Mouse (Mus musculus): ENCODE measurements at regions not wholly inside any gene's neighbourhood (a gene's known extent, or its start where the extent isn't known, plus 50 kb on each side); places are given as distances from the start of the nearest gene placed in this dataset.
A peak's percentile ranks its signal among the peaks of the same experiment; 100 is the strongest.
"Not testable (repeated sequence)": the region's sequence is repeated elsewhere in the genome, so short reads cannot be mapped to it uniquely, and the experiment has no call there.

- not testable (repeated sequence) for DNase-seq
Measured at GRCm38 (mm10) chr1:157622156-157622555, 115.6 kb downstream of the Sec16b start.

- DNase-seq: no peak
Measured at GRCm38 (mm10) chr1:157632586-157632985, 126.1 kb downstream of the Sec16b start.

DNA sequence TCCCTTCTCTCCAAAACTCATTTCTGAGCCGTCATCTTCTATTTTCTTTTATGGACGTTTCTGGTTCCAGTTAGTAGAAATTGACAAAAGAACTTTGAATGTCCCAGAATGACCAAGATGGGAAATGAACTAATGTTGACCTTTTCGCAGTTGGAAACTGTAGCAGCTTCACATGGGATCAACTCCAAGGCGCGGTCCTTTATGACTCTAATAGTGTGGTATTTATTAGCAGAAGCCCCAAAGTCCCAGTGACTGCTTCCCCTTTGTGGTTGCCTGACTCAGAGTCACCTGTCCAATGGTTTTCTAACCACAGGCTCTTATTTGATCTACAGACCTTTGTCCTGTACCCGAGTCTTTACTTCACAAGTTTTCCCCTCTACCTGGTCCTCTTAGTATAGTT is 126.9 kb downstream of the Sec16b start:
- no peak for DNase-seq

DNA sequence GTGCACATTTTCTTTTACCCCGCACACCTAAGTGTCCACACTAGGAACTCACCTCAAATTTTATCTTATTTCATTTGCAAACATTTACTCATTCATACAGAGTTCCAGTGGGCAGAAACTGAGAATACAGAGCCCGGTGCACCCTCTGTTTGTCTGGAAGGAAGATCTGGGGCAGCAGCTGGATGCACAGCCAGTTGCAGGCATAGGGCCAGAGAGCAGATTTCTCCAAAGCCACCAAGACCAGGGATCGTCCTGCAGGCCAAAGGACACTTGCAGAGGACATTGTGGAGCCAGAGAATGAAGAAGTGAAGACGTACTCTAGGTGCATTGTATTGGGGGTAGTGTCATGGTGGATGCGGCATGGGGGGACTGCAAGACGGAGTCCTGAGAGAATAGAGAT is 129.2 kb downstream of the Sec16b start:
- DNase-seq: no peak

GRCm38 (mm10) chr1:157643524-157643923 is 137.0 kb downstream of the Sec16b start:
- DNase-seq: no peak

DNA sequence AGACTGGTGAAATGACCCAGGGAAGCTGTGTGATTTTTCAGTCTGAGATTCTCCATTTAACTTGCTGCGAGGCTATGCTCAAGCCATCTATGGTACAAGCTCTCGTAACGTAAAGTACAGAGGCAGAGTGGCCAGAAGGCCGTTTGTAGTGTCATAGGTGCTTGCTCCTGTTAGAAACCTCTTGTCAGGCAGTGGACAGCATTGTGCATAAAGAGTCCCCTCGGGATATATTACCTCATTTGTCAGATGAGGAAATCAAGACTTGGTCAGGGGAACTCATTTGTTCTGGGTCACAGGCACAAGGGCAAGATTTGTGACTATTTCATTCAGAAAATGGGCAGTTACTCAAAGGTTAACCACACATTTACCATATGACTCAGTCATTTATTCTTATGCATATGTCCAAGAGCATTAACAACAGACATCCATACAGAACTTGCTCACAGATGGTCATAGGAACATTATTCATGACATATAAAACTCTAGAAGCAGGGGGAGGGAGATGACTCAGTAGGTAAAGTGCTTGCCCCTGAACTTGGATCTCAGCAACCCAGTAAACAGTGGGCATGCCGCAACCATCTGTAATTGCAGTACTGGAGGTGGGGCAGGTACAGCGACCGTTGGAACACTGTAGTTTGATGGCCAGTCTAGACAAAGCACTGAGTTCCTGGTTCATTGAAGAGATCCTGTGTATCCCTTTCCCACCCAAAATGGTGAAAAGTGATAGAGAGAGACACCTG is 139.3 kb downstream of the Sec16b start:
- DNase-seq: no peak

- DNase-seq: no peak
Measured at GRCm38 (mm10) chr1:157655446-157655845, 148.9 kb downstream of the Sec16b start.

- no peak for DNase-seq
Measured at GRCm38 (mm10) chr1:157669626-157670025, 163.1 kb downstream of the Sec16b start.

DNA sequence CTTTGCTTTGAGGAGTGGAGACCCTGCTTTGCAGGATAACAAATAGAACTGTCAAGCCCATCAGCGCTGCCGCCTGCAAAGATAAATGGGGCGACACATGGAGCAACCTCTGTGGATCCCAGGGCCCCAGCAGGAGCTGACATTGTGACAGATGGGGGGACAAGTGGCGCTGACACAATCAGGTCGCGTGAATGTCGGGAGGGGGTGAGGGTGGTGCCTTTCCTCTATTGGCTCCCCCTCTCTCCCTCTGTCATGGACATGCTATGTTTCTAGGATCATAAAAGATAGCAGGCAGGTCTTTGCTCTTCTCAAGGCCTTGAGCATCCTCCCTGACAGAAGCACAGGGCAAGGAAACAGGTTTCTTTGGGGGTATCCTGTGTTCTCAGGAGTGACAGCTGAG is 177.8 kb downstream of the Sec16b start:
- DNase-seq: no peak

DNA sequence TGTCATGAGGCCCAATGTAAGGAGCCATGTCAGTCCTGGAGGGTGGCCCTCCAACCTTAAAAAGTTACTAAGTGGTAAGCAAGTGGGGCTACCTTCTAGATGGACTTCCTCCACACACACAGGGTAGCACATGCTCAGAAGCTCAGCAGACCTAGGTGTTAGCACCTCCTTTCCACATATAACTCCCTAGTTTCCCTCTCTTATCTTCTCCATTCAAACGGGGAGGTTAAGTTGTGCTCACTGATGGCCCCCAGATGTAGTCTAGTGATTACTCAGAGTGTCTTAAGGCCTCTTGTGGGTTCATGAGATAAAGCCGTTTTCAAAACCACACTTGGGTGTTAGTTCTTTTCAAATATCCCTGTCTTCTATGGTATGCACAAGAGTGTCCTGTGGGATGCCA is 188.7 kb downstream of the Sec16b start:
- DNase-seq: peak; percentile 50

DNA sequence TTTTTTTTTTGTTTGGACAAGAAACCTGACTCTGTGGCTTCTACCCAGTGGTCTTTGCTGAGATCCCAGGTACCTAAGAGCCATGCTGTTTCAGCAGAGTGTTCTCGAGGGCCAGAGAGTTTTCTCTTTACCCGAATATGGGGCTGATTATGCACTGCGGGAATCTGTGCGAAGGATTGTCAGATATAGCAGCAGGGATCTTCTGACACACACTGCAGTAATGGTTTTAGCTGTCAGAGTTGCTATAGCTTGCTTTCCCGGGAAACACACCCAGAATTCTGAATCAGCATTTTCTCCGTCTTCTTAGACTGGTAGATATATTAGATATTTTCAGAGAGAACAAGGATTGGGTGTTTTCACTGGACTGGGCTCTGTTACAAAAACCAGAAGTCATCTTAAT is 197.1 kb downstream of the Sec16b start:
- no peak for DNase-seq

DNA sequence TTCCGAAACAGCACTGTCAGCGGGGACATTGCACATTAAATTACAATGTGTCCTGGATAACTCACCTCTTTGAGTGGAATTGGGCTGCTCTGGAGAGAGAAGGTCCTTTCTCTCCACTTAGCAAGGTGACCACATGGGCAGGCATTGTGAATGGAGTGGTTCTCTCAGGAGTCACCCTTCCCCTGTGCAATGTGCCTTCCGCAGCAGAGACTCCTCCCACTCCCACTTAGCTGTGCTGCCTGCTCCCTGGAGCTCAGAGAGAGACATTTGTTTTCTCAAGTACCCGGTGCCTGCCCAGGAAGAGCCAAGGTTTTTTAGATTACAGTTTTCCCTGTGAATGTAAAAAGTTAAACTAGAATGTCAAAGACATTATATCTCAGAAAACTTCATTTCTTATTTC is 198.8 kb downstream of the Sec16b start:
- DNase-seq: no peak

- no peak for DNase-seq
Measured at GRCm38 (mm10) chr1:157707256-157707655, 200.7 kb downstream of the Sec16b start.

DNA sequence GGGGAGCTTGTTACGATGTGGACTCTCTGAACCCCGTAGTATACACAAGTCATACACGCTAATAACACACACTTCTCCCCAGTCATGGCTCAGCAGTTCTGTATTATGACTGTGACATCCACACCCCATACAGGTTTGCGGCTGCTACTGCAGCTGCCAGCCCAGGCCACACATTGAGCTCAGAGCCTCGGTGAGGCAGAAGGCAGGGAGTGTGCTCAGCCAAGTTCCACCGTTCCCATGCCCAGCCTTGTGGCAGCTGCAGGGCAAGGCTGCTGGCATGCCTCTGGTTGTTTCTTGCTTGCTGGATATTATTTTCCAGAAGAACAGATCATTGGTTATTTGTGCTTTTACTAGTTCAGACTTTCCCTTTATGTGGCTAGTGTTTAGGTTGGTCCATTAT is 202.6 kb downstream of the Sec16b start:
- DNase-seq: no peak

DNA sequence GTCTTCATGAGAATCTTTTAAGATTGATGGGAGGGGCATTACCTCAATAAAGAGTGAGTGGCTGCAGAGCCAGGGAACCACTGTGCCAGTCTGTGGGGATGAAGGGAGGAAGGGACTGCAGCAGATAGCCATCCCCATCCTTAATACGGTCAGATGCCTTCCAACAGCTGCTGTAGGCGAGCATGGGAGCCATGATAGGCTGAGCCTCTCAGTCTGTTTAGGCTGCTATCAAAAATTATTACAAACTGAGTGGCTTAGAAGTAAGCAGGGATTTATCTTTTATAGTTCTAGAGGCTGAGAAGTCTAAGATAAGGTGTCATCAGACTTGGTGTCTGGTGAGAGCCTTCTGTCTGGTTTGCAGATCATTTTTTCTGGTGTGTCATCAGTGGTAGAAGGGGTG is 204.3 kb downstream of the Sec16b start:
- DNase-seq: no peak

DNA sequence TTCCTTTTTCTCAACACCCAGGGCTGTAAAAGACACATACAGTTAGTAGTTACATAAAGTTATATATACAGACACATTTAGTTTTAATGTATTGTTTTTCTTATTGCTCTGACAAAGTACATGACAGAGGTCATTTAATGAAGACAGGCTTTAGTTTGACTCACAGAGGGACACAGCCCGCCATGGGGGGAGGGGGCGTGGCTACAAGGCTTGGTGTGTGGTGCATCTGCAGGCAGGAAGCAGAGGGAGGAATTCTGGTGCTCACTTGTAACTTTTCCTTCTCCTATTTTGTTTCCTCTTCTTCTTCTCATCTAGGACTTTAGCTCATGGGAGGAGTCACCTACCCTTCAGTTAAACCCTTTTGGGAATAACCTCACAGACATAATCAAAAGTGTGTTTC is 206.0 kb downstream of the Sec16b start:
- DNase-seq: no peak

DNA sequence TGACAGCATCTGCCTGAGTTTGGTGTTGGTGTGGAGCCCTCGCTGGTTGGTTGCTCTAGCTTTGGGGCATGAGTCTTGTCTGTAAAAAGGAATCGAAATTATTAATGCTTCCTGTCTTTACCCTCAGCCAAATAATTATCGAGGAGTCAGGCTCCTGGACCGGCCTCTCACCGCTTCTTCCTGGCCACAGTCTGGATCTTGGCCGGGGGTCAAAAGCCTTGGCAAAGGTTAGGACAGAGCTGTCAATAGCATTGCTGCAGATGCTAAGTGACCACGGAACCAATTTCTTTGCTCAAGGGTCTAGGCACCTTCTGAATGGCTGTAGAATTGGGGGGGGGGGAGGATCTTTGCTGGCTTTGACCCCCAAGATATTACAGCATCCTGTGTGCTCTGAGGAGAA is 207.3 kb downstream of the Sec16b start:
- no peak for DNase-seq

DNA sequence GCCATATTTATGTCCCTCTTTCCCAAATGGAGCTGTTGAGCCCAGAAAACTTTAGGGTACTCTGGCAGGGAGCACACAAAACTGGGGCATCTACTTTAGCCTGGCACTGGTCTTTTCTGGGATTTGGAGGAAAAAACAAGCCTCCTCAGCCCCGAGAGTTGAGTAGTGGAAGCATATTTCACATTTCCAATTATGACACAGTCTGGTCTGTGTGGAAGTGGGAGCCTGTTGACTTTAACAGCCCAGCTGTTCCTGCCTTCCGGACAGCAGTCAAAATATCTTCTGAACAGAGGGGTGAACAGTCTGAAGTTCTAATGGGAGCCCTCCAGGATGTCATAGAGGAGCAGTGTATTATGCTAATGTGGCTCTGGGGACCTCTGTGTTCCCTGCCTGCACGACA is 209.1 kb downstream of the Sec16b start:
- no peak for DNase-seq

GRCm38 (mm10) chr1:157717131-157717530 is 210.6 kb downstream of the Sec16b start:
- no peak for DNase-seq

DNA sequence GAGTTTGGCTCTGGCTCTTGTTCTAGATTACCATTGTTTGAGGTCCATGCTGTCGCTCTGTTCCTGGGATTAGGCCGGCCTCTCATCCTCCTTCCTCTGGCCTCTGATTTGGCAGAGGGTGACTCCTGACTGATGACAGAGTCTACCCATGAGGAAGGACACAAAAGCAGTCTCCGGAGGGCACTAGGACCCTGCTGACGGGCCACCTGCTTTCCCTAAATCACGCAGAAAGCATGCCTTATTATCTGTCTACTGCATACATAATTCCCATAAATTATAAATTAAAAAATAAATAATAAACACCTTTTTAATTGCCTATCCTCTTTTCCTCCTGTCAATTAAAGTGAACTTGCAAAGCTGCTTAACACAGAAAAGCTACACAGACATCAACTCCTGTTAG is 215.4 kb downstream of the Sec16b start:
- DNase-seq: no peak

DNA sequence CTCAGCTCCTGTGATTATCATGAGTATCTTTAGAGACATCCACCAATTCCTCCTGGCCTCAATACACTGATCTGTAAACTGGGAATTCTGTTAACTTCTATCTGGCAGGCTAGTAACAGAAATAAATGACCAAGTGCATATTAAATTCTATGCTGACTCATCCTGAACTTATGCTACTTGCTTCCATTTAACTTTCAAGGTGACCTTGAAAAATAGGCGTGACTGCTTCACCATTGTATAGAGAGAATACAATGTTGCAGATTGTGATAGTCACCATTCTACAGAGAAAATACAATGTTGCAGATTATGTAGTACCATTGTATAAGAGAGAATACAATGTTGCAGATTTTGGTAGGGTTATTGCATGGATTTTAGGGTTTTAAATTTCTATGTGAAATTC is 224.6 kb downstream of the Sec16b start:
- DNase-seq: no peak

DNA sequence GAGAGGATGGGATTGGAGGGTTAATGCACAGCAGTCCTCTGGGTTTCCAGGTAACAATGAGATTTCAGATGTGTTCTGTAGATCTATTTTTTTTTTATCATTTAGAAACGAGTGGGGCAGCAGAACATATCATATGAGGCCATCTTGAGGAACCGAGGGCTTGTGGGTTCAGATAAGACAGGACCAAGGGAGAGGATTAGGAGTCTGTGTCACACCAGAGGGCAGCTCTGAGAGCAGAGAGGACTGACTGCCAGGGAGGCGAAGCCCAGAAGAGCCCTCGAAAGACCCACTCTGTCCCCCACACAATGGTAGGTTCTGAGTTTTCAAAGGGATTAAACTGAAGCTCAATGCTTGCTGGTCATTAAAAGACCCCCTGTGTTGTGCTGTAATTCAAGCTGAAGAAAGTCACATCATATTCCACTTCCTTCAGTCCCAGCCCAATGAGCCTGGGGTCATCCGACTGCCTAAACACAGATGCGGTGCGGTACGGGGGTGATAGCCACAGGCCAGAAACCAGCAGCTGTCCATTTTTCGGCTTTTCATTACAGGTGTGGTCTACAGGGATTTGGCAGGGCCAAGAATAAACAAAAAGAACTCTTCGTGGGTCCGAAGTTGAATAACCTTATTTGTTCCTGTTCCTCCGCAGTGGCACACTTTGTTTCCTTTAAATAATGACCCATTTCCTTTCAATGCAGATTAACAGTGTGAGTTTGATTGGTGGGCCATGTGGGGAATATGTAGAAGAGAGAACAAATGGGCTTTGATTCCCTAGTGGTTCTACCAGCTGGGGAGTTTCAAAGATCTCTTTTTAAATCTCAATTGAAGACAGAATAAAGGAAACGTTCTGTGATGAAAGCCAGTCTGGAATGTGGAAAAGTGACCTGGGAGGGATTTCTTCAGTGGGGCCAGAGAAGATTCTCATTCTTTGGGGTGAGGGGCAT is 234.5 kb downstream of the Sec16b start:
- no peak for DNase-seq

- peak; percentile 27 for DNase-seq
Measured at GRCm38 (mm10) chr1:157745611-157746010, 239.1 kb downstream of the Sec16b start.

DNA sequence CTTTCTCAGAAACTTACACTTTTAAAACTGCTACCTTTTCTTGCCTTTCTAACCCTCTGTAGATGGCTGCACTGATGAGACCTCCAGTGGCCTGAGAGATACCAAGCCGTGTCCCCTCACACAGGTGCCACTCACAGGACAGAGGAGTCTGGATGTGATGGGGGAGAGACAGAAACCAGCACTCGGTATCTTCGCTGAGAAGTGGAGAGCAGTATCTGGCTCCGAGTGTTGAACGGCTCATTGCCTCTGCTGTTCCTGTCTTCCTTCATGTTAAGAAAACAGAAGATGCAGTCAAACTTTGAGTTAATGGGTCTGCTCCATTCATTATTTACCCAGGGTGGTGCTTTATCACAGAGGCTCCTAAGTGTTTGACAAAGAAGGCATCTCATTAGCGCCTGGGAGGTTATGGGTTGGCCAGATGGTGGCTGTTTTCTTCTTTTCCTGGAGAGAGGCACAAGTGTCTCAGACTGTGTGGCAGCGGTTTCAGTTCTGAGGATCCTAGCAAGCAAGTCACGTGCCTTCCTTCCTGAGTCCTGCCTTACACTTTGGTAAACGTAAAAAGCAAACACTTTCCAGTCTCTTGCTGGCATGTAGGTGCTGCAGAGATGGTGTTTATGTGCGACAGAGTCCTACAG is 248.6 kb downstream of the Sec16b start:
- DNase-seq: no peak

Measured in liver (tissue).